Mouse (Mus musculus): ENCODE data around the gene Camkk1. TPM values are rescaled to one million over a fixed set of nuclear protein-coding genes. Genes with fewer than 3 reads are reported as not detected.

The Camkk1 gene
- total and polyA plus RNA-seq, 3 experiments: 5.8 to 6.6 TPM; not detected in 1

DNA sequence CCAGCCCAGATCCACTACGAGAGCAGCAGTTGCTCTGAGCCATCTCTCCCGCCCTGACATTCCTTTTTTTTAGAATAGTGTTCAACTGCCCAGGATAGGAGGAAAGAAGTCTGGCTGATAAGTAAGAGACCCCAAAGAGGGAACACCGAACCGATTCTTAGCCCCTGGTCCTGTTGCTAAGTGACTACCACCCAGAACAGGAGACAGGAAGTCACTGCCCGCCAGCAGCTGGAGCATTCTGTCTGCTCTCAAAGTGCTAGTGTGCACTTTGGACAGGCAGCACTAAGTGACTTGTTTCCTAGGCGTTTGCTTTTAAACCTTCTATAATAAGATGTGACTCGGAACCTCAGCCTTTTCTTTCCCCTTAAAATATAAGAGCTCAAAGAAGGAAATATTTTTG lies 66.6 kb downstream of the Camkk1 start:
- no peaks in the 10 kb centered on the region for H3K9me3 ChIP-seq (replicated peaks; ENCODE audit: insufficient read depth, low read length)
- H3K36me3 ChIP-seq (ENCODE audit: control insufficient read depth in 1 of 2, insufficient read depth in 2 of 2, low read length in 2 of 2): peaks cover 0 to 25% of the 10 kb centered on the region in 2 experiments; a peak in 2 of 4 replicates
- no peaks in the 10 kb centered on the region for H3K27me3 ChIP-seq (ENCODE audit: control insufficient read depth in 1 of 2, insufficient read depth in 2 of 2, low read length in 2 of 2)
- no peak for DNase-seq (ENCODE audit: low read depth, low spot score)
- H3K9ac ChIP-seq (ENCODE audit: control insufficient read depth, low read depth, low read length, poor library complexity, severe bottlenecking): no peak overlapping the region
- H3K27ac ChIP-seq (ENCODE audit: control insufficient read depth, low read depth, low read length): no peak overlapping the region
- H3K4me3 ChIP-seq (ENCODE audit: control insufficient read depth in 1 of 2, insufficient read depth in 1 of 2, low read depth in 2 of 2, low read length in 2 of 2): no peak overlapping the region
- peaks cover 0 to 20% of the 10 kb centered on the region in 2 experiments; a peak in 2 of 4 replicates for H3K4me1 ChIP-seq (ENCODE audit: control insufficient read depth in 1 of 2, insufficient read depth in 2 of 2, low read length in 2 of 2)
- TF ChIP-seq ZKSCAN1 (IDR thresholded peaks at IDR 0.05; ENCODE audit: low read depth, low read length): no peak
- no peak for TF ChIP-seq RAD21 (IDR thresholded peaks at IDR 0.05; ENCODE audit: low read depth, low read length)
- TF ChIP-seq ZNF384 (IDR thresholded peaks at IDR 0.05; ENCODE audit: low read depth, low read length): no peak
- no peak for TF ChIP-seq MEF2A (IDR thresholded peaks at IDR 0.05; ENCODE audit: extremely low read depth, insufficient replicate concordance, low read depth, low read length, poor library complexity, severe bottlenecking)
- no peak for TF ChIP-seq TAL1 (IDR thresholded peaks at IDR 0.05; ENCODE audit: low read length)
- no peak for TF ChIP-seq ZC3H11A (IDR thresholded peaks at IDR 0.05; ENCODE audit: low read depth, low read length)
- no peaks in the 10 kb centered on the region for H3K79me2 ChIP-seq (ENCODE audit: control insufficient read depth, insufficient read depth, low read length, poor library complexity)

DNA sequence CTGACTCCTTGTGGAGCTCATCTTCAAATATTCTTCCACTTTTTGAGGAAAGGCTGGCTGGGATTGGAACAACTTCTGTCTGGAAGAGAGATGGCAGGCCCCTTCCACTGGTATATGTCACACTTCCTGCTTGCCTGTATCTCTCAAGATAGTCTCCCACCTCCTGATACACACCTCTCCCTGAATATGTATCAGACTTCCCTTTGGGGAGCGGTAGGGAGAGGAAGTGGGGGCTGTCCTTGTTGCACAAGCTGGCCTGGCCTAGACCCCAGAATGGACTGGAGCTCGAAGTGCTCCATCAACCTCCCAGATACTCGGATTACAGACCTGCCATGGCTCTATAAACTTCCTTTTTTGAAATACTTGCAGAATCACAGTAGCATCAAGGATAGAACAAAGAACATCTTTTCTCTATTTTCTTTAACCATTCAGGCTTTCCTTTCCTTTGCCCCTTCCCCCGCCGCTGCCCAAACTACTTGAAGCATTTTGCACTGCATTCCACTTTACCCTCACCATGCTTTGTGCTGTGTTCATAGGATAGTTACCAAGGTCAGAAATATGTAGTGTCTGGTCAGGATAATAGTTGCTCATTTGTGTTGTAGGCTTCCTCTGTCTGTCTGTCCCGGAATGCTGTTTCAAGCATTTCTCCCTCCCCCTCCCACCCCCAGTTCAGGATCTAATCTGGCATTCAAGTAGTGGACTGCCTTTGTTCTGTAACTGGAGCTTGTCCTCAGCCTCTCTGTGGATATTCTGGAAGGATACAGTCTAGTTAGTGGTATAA lies 69.1 kb downstream of the Camkk1 start:
- H3K27ac ChIP-seq (ENCODE audit: control insufficient read depth, low read depth, low read length): no peak overlapping the region
- peak; percentile 44 for DNase-seq (ENCODE audit: low read depth, low spot score)
- H3K79me2 ChIP-seq (ENCODE audit: control insufficient read depth, insufficient read depth, low read length, poor library complexity): no peaks in the 10 kb centered on the region
- H3K9ac ChIP-seq (ENCODE audit: control insufficient read depth, low read depth, low read length, poor library complexity, severe bottlenecking): no peak overlapping the region
- H3K4me3 ChIP-seq (ENCODE audit: control insufficient read depth in 1 of 2, insufficient read depth in 1 of 2, low read depth in 2 of 2, low read length in 2 of 2): no peak overlapping the region
- H3K27me3 ChIP-seq (ENCODE audit: control insufficient read depth in 1 of 2, insufficient read depth in 2 of 2, low read length in 2 of 2): no peaks in the 10 kb centered on the region
- no peaks in the 10 kb centered on the region for H3K9me3 ChIP-seq (replicated peaks; ENCODE audit: insufficient read depth, low read length)
- H3K36me3 ChIP-seq (ENCODE audit: control insufficient read depth in 1 of 2, insufficient read depth in 2 of 2, low read length in 2 of 2): peaks cover 0 to 18% of the 10 kb centered on the region in 2 experiments; a peak in 2 of 4 replicates
- TF ChIP-seq MYC (IDR thresholded peaks at IDR 0.05; ENCODE audit: low read depth, low read length): no peak
- 0 out of 2 replicates have a peak, but pooled peaks have one; percentile 27 for TF ChIP-seq GATA1 (IDR thresholded peaks at IDR 0.05; ENCODE audit: low read depth, low read length)
- no peak for TF ChIP-seq JUND (IDR thresholded peaks at IDR 0.05; ENCODE audit: low read depth, low read length)
- no peak for TF ChIP-seq TAL1 (IDR thresholded peaks at IDR 0.05; ENCODE audit: low read length)
- no peak for TF ChIP-seq ZNF384 (IDR thresholded peaks at IDR 0.05; ENCODE audit: low read depth, low read length)
- no peak for TF ChIP-seq USF2 (IDR thresholded peaks at IDR 0.05; ENCODE audit: borderline replicate concordance in 1 of 2, insufficient read depth in 1 of 2, low read depth in 1 of 2, low read length in 2 of 2)
- no peak; the same call in 1 of the 2 replicates for TF ChIP-seq MAZ (IDR thresholded peaks at IDR 0.05; ENCODE audit: low read depth, low read length)
- TF ChIP-seq MXI1 (IDR thresholded peaks at IDR 0.05; ENCODE audit: low read depth, low read length): no peak
- TF ChIP-seq MEF2A (IDR thresholded peaks at IDR 0.05; ENCODE audit: extremely low read depth, insufficient replicate concordance, low read depth, low read length, poor library complexity, severe bottlenecking): no peak
- TF ChIP-seq POLR2A (IDR thresholded peaks at IDR 0.05; ENCODE audit: control insufficient read depth in 1 of 2, insufficient read depth in 1 of 2, low read depth in 1 of 2, low read length in 2 of 2, poor library complexity in 1 of 2): no peak
- TF ChIP-seq USF1 (IDR thresholded peaks at IDR 0.05; ENCODE audit: low read depth, low read length): no peak
- no peak for TF ChIP-seq CHD1 (IDR thresholded peaks at IDR 0.05; ENCODE audit: low read depth, low read length)
- TF ChIP-seq ZC3H11A (IDR thresholded peaks at IDR 0.05; ENCODE audit: low read depth, low read length): no peak
- no peak for TF ChIP-seq KAT2A (conservative IDR thresholded peaks at IDR 0.05; ENCODE audit: low read depth, low read length)
- 0 out of 4 replicates have a peak, but pooled peaks of 1 of the 2 experiments have one; percentile 27 for TF ChIP-seq EP300 (IDR thresholded peaks at IDR 0.05; ENCODE audit: low read depth in 1 of 2, low read length in 2 of 2)
- peaks cover 0 to 21% of the 10 kb centered on the region in 2 experiments; a peak in 2 of 4 replicates for H3K4me1 ChIP-seq (ENCODE audit: control insufficient read depth in 1 of 2, insufficient read depth in 2 of 2, low read length in 2 of 2)
